Mouse (Mus musculus) liver, embryonic 16.5 days (tissue): Measurements from ENCODE around the gene Taf6l. TPM values are rescaled to one million over a fixed set of nuclear protein-coding genes. Genes with fewer than 3 reads are reported as not detected.
A peak's percentile ranks its signal among the peaks of the same experiment; 100 is the strongest.

ENCODE experiments used
- ATAC-seq: fragments of 200-750 bp; cut with Nextera tagmentation; 2 replicates; pipeline ENCODE4 v1.8.0; 2017; ENCODE audit warnings: low read depth, mild to moderate bottlenecking, moderate number of reproducible peaks, moderate library complexity
- H3K27ac ChIP-seq: fragments of 300-500 bp; sonication (generic); 2 replicates; pipeline ENCODE4 v1.5.1; 2014; ENCODE audit warnings: mild to moderate bottlenecking, low read length
- H3K27me3 ChIP-seq: fragments of 300-500 bp; sonication (generic); 2 replicates; pipeline ENCODE4 v1.6.1; 2014; ENCODE audit warnings: low read depth, low read length, mixed read lengths; ENCODE audit not compliant: control insufficient read depth, insufficient read depth
- H3K36me3 ChIP-seq: fragments of 300-500 bp; sonication (generic); 2 replicates; pipeline ENCODE4 v1.6.1; 2014; ENCODE audit warnings: mild to moderate bottlenecking; ENCODE audit not compliant: control insufficient read depth, insufficient read depth
- H3K4me1 ChIP-seq: fragments of 300-500 bp; sonication (generic); 2 replicates; pipeline ENCODE4 v1.6.1; 2014; ENCODE audit warnings: low read depth, low read length, mixed read lengths; ENCODE audit not compliant: control insufficient read depth
- H3K4me2 ChIP-seq: fragments of 300-500 bp; sonication (generic); 2 replicates; pipeline ENCODE4 v1.6.1; 2014; ENCODE audit warnings: low read depth, low read length, mixed read lengths
- H3K4me3 ChIP-seq: fragments of 300-500 bp; sonication (generic); 2 replicates; pipeline ENCODE4 v1.5.1; 2014; ENCODE audit warnings: low read depth, mild to moderate bottlenecking, low read length
- H3K9ac ChIP-seq: fragments of 300-500 bp; sonication (generic); 2 replicates; pipeline ENCODE4 v1.6.1; 2014; ENCODE audit warnings: low read depth, low read length
- H3K9me3 ChIP-seq: fragments of 300-500 bp; sonication (generic); replicated peaks from 2 replicates; pipeline ENCODE4 v1.6.1; 2016; ENCODE audit warnings: low read length; ENCODE audit not compliant: control insufficient read depth
- WGBS: fragments of 180-500 bp; shearing (Covaris S2); extraction: QIAGEN DNeasy Blood & Tissue Kit; methylation state at CpG from one replicate; pipeline ENCODE4 v1.1.7; 2014; ENCODE audit not compliant: insufficient replicate concordance; 5-methylcytosine and 5-hydroxymethylcytosine counted together
- polyA plus RNA-seq: library from polyadenylated mRNA; unstranded; fragments of >200 nt; fragmentation: Nextera tagmentation; extraction: Ambion mirVana; gene quantifications from 2 replicates; pipeline ENCODE4 v1.2.1, GENCODE M21; 2015

Taf6l gene
- polyA plus RNA-seq, 1 experiment from 2014 or later: 10.0 TPM

DNA sequence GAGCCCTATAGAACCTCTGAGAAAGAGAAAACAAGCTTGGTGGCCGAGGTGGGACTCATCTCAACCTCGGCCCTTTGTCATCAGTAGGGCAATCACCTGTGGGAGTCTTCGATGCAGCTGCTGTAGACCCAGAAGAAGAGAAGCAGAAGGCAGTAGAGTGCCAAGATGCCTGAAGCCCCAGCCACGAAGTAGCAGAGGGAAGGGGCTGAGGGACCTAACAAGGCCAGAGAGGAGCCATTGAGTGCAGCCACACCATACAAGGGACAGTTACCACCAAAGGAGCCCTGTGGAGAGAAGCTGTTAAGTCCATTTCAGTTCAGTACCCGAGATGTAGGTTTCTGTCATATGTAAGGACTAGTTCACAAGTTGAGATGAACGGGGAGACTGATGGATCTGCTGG is 12.8 kb downstream of the Taf6l start:
- Histone ChIP-seq H3K9me3 (no peaks in the 10 kb centered on the region), H3K4me3 (peak overlapping the region; percentile 81), H3K27ac (peak overlapping the region; percentile 100), H3K4me1 (peaks cover 40% of the 10 kb centered on the region), H3K4me2 (peak overlapping the region; percentile 96), H3K27me3 (no peaks in the 10 kb centered on the region), H3K36me3 (peaks cover 19% of the 10 kb centered on the region), H3K9ac (peak overlapping the region; percentile 98)
- ATAC-seq: no peak
- WGBS: 19% methylated on average over 6 of the region's 6 CpGs

DNA sequence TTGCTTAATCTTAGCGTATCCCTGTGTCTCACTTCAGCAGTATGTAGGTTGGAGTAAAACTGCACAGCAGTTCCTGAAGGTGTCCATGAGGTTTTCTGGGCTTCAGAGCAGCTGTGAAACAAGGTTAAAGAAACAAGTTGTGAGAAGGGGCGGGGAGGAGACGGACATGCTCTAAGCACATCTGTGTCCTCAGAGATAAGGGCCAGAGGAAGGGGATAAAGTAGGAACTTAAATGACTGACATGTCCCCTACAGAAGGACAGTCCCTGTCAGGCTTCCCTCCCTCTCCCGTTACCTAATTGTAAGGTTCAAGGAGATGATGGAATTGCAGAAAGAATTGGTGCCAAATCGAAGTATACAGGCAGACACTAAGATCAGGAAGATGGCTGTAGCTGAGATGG is 13.2 kb downstream of the Taf6l start:
- Histone ChIP-seq H3K4me2 (peak overlapping the region; percentile 96), H3K36me3 (peaks cover 22% of the 10 kb centered on the region), H3K9me3 (no peaks in the 10 kb centered on the region), H3K9ac (peak overlapping the region; percentile 98), H3K4me3 (peak overlapping the region; percentile 81), H3K27ac (peak overlapping the region; percentile 100), H3K27me3 (no peaks in the 10 kb centered on the region), H3K4me1 (peaks cover 40% of the 10 kb centered on the region)
- 21% methylated on average over 5 of the region's 5 CpGs for WGBS
- ATAC-seq: peak; percentile 36

DNA sequence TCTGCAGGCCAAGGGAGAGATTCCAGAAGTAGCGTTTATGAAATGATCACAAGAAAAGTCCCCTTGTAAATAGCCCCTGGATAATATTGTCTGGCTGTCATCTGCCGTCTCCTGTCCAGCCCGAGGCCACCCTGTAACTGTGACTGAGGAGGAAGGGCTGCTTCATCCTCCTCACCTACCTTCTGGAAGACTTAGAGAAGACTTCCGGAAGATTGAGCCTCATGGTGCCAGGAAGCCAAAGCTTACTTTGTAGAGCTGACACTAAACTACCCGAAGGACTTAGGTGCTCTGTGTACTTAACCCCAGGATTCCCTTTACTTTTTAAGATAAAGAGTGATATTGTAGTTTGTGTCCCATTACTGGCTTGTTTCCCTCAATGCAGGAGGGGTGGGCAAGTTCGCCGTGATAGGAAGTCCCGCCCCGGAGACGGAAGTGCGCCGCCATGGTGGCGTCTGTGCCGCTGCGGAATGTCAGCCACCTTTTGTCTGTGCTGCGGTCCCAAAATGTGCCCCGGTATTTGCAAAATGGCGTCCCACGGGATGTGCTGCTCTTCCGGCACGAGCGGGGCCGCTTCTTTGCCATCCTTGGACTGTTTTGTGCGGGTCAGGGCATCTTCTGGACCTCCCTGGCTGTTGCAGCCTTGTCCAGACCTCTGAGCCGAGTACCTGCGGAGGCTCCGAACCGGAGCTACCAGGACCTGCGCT is 15.5 kb downstream of the Taf6l start, which contains the start of gene Tmem223:
Gene Tmem223 (plus strand): TSS at position 430 of the 704 bp plus-strand sequence.
- Histone ChIP-seq H3K9ac (peak within 1 kb of the TSS; percentile 90), H3K9me3 (no peaks in the 10 kb centered on the region), H3K27me3 (no peaks in the 10 kb centered on the region), H3K36me3 (peaks cover 43% of the 10 kb centered on the region), H3K4me2 (peak within 1 kb of the TSS; percentile 76), H3K27ac (peak within 1 kb of the TSS; percentile 87), H3K4me1 (peaks cover 32% of the 10 kb centered on the region), H3K4me3 (peak within 1 kb of the TSS; percentile 84)
- 14% methylated on average over 29 of the region's 29 CpGs for WGBS
- no peak for ATAC-seq

DNA sequence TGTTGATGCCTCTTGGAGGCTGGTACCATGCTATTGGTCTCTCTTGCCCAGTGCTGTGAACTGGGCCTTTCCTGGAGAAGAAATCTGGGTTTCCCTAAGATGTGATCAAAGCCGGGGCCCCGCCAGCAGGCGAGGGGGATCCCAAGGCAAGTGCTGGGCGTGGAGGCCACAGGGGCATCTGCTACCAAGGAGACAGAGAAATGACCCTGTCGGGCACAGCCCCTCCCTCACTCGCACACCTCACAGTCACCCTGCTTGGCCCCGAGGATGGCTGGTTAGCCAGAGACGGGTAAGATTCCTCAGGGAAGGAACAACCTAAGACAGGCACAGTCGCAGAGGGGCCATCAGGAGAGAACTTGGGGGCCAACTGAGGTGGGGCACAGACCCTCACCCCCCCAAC is 20.7 kb downstream of the Taf6l start:
- H3K27me3 ChIP-seq: no peaks in the 10 kb centered on the region
- peaks cover 74% of the 10 kb centered on the region for H3K36me3 ChIP-seq
- no peak for ATAC-seq
- H3K4me1 ChIP-seq: peaks cover 4% of the 10 kb centered on the region
- 88% methylated on average over 9 of the region's 9 CpGs for WGBS
- no peak overlapping the region for H3K4me3 ChIP-seq
- H3K9ac ChIP-seq: no peak overlapping the region
- no peak overlapping the region for H3K27ac ChIP-seq
- 0 out of 2 replicates have a peak, but pooled peaks cover 3% of the 10 kb centered on the region for H3K9me3 ChIP-seq
- no peak overlapping the region for H3K4me2 ChIP-seq

DNA sequence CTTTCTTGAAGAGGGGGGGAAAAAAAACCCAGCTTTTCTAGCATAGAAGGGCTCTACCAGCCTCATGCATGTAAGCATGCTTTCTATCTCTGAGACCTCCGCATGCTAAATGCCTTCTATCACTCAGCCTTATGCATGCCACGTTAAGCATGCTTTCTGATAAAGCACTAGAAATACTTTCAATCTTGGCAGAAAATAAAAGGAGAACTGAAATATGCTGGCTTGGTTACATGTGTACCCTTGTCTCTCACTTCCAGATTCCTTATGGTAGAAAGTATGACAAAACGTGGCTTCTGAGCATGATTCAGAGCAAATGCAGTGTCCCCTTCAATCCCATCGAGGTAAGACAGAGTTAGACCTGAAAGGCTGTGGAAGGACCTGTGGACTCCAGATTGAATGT is 22.9 kb downstream of the Taf6l start:
- Histone ChIP-seq H3K4me3 (no peak overlapping the region), H3K36me3 (peaks cover 56% of the 10 kb centered on the region), H3K4me2 (no peak overlapping the region), H3K27me3 (no peaks in the 10 kb centered on the region), H3K4me1 (peaks cover 8% of the 10 kb centered on the region), H3K9ac (no peak overlapping the region), H3K27ac (no peak overlapping the region), H3K9me3 (0 out of 2 replicates have a peak, but pooled peaks cover 3% of the 10 kb centered on the region)
- ATAC-seq: no peak
- WGBS: 82% methylated on average over 4 of the region's 4 CpGs

DNA sequence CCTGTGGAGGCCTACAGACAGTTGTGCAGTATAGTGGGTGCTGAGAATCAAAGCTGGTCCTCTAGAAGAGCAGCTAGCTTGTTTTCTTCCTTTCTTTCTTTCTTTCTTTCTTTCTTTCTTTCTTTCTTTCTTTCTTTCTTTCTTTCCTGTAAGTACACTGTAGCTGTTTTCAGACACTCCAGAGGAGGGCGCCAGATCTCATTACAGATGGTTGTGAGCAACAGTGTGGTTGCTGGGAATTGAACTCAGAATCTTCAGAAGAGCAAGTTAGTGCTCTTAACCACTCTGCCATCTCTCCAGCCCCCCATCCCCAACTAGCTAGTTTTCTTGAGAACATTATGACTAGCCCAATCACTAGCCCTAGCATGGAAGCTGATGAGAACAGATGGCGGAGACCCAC is 25.5 kb downstream of the Taf6l start:
- H3K4me2 ChIP-seq: no peak overlapping the region
- peaks cover 18% of the 10 kb centered on the region for H3K4me1 ChIP-seq
- 73% methylated on average over 2 of the region's 2 CpGs for WGBS
- peaks cover 33% of the 10 kb centered on the region for H3K36me3 ChIP-seq
- H3K27me3 ChIP-seq: no peaks in the 10 kb centered on the region
- no peak overlapping the region for H3K4me3 ChIP-seq
- H3K27ac ChIP-seq: no peak overlapping the region
- 0 out of 2 replicates have a peak, but pooled peaks cover 3% of the 10 kb centered on the region for H3K9me3 ChIP-seq
- no peak for ATAC-seq
- no peak overlapping the region for H3K9ac ChIP-seq

DNA sequence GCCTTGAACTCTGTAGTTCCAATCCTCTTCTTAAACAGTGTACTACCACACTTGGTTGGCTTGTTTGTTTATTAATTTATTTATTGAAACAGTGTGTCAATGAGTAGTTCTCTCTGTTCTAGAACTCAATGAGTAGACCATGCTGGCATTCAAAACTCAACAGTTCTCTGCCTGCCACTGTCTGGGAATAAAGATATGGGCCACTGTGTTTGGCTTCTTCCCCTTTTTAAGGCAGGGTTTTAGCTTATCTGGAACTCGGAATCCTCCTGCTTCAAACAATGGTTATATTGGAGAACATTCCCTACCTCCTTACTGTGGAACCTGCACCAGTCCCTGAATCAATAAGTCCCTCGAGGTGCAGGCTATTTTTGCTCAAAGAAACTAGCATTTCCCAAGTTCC is 27.3 kb downstream of the Taf6l start:
- no peaks in the 10 kb centered on the region for H3K9me3 ChIP-seq
- peaks cover 27% of the 10 kb centered on the region for H3K36me3 ChIP-seq
- WGBS: 29% methylated on average over 2 of the region's 2 CpGs
- ATAC-seq: no peak
- peaks cover 25% of the 10 kb centered on the region for H3K4me1 ChIP-seq
- peak overlapping the region; percentile 71 for H3K4me2 ChIP-seq
- peak overlapping the region; percentile 52 for H3K9ac ChIP-seq
- 0 out of 2 replicates have a peak overlapping the region, but pooled peaks have one; percentile 7 for H3K27ac ChIP-seq
- peak overlapping the region; percentile 98 for H3K4me3 ChIP-seq
- H3K27me3 ChIP-seq: no peaks in the 10 kb centered on the region

DNA sequence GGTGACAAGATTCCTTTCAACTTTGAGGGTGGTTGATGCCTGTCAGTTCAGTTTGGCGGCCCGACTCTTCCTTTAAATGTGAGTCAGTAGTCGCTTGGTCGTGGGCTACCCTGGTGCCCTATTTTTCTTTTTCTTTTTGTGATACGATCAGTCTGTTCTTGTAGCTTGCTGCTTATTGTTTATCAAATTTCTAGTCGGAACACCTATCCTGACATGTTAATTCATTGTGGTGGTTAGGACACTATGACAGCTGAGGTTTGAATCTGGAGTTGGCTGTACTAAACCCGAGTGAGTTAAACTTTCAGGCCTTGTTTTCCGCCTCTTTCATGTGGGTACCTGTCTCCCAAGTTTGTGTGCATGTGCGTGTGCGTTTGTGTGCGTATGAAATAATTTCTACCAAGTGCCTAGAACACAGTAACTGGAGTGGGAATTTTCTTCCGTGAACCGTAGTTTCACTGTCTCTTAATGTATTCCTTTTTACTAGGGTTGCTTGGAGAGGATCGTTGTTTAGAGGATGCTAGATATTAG is 28.7 kb downstream of the Taf6l start:
- peaks cover 28% of the 10 kb centered on the region for H3K36me3 ChIP-seq
- no peaks in the 10 kb centered on the region for H3K27me3 ChIP-seq
- H3K27ac ChIP-seq: peak overlapping the region; percentile 95
- H3K4me3 ChIP-seq: peak overlapping the region; percentile 98
- no peaks in the 10 kb centered on the region for H3K9me3 ChIP-seq
- 3% methylated on average over 14 of the region's 14 CpGs for WGBS
- no peak for ATAC-seq
- H3K4me1 ChIP-seq: peaks cover 25% of the 10 kb centered on the region
- peak overlapping the region; percentile 99 for H3K9ac ChIP-seq
- H3K4me2 ChIP-seq: peak overlapping the region; percentile 71
